Mouse (Mus musculus): ENCODE measurements around the gene Papolb. TPM values are rescaled to one million over a fixed set of nuclear protein-coding genes. Genes with fewer than 3 reads are reported as not detected.

Papolb gene
- total RNA-seq (2017), result not detected in 2 replicates

DNA sequence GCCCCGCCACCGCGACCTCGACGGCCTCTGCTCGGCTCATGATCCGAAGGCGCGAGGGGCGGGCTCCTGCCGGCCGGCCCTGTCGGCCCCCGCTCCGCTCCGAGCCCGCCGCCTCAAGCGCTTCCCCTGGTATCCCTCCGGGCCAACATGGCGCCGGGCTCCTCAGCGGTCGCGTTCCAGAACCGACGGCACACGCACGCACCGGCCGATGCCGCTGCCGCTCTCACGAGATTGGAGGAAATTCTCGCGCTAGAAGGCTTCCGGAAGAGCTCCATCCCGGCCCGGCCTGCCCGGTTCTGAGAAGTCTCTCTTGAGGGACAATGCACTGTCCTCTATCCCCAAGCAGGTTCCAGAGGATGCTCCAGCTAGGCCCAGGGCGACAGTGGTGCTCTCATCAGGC is at the start of gene Papolb:
TSS of gene Papolb (minus strand) at position 162 of the 400 bp plus-strand sequence.
- ATAC-seq (replicated peaks; ENCODE audit: low read depth, poor library complexity, severe bottlenecking), result no peak

DNA sequence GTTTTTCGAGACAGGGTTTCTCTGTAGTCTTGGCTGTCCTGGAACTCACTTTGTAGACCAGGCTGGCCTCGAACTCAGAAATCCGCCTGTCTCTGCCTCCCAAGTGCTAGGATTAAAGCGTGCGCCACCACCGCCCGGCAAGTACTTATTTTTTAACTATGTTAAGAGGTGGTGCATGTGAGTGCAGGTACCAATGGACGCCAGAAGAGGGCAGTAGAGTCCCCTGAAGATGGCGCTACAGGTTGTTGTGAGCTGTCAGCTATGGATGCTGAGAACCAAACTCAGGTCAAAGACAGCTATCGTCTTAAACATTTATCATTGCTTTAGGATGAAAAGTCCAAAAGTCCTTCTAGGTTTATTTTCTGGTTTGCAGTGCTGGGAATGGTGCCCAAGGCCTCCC is 48.3 kb upstream of the Papolb start:
- ATAC-seq (replicated peaks; ENCODE audit: low read depth, poor library complexity, severe bottlenecking), result no peak

DNA sequence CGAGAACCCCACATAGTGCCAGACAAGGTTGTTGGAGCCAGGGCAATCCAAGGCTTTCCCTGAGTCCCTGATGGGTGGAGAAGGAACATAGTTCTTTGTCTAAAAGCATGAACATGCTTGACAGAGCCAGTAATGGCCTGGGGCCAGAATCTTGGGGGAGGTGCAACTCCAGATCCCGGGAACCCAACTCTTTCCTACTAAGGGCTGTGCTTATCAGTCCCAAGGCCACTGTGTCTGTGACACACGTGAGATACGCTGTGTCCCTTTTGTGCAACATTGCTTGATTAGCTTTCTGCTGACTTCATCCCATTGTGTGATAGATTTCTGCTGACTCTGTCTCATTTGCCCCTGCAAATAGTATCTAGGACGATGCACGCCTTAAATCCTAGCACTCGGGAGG is 47.0 kb upstream of the Papolb start:
- ATAC-seq (replicated peaks; ENCODE audit: low read depth, poor library complexity, severe bottlenecking), result no peak

DNA sequence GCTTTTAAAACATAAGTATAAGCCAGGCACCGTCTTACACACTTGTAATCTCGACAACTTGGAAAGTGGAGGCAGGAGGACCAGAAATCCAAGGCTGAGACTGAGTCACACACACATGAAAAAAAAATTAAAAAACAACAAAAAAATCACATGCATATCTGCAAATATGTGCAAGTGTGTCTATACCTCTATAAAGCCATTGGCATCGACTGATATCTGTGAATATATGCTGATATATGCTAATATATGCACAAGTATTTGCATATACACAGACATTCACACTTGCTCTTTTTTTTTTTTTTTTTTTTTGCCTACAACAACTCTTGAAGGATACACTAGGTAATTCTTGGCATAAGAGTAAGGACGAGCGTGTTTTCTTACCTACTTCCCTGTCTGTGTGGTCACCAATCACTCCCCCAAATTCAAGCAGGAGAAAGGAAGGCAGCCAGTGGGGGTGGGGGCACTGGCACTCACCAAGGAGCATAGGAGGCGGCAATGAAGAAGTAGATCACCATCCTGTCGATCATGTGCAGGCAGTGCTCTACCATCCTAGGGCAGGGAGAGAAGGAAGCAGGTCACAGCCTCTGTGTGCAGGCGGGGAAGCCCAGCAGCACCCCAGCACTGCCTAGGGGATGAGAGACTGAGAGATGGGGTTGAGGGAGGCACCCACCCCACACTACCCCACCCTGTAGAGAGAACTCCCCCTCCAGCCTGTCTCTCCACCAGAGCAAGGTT is 44.6 kb upstream of the Papolb start:
- ATAC-seq (replicated peaks; ENCODE audit: low read depth, poor library complexity, severe bottlenecking), result no peak

DNA sequence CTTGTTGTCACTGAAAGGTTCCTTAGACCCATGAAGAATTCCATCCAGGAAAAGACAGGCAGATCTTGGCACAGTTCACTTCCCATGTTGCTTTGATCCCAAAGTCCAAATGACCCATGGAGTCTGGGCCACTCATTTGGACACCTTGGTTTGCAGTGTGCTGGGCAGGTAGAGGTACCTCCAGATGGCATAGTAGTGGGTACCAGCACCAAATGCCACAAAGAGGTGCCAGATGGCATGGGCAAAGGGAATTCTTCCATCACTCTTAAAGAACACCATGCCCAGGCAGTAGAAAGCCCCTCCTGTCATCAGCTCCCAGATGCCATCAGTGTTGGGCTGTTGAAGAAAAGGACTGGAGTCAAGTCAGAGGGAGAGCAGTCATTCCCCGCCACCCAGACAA is 34.7 kb upstream of the Papolb start:
- ATAC-seq (replicated peaks; ENCODE audit: low read depth, poor library complexity, severe bottlenecking), result no peak

DNA sequence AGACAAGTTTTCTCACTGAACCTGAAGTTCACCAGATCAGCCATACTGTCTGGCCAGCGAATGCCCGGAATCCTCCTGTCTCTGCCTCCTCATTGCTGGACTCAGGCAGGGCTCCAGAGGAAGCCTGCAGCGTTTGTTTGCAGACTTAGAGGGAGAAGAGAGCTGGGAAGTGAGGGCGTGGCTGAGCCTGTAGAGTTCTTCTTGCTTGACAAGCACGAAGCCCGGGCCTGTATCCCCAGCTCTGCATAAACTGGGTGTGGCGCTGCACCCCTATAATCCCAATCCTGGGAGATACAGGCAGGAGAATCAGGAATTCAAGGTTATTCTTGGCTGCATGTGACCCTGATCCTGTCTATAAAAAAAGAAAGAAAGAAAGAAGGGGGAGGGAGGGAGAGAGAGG is 30.4 kb upstream of the Papolb start:
- ATAC-seq (replicated peaks; ENCODE audit: low read depth, poor library complexity, severe bottlenecking), result no peak

DNA sequence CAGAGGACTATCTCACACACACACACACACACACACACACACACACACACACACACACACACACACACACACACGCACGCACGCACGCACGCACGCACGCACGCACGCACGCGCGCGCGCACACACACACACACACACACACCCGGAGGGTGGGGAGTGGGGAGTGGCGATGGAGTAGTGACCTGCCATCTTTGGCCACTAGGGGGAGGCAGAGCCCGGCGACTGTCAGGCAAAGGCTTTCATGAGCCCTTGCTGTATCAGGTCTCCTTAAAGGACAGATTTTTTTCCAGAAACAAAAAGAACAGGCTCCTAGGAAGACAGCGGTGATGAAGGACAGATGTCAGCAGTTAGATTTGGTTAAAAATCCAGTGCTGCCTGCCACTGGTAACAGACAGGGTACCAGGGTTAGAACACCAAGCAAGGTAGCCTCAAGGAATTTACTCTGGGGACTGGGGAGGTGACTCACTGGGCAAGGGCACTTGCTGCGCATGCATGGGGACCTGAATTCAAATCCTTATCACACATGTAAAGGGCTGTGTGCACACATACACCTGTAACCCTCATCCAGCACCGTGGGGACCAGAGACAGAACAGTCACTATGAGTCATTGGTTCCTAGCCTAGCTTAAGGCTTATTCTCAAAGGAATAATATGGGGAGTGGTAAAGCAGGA is 27.7 kb upstream of the Papolb start:
- ATAC-seq (replicated peaks; ENCODE audit: low read depth, poor library complexity, severe bottlenecking), result peak; percentile 63

DNA sequence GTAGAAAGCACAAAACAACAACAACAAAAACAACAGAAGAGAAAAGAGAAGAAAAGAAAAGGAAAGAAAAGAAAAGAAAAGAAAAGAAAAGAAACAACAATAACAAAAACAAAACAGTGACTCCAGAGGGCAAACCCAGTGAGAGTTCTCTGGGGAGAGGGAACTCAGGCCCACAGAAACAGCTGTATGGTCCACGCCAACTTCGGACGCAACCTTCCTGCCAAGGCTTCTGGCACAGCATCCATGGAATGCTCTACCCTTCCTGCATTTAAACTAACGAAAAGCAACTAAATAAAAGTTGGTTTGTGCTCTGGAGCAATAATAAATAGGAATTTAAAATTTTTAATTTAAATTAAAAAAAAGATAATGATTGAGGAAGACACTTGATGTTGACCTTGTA is 26.8 kb upstream of the Papolb start:
- no peak for ATAC-seq (replicated peaks; ENCODE audit: low read depth, poor library complexity, severe bottlenecking)

DNA sequence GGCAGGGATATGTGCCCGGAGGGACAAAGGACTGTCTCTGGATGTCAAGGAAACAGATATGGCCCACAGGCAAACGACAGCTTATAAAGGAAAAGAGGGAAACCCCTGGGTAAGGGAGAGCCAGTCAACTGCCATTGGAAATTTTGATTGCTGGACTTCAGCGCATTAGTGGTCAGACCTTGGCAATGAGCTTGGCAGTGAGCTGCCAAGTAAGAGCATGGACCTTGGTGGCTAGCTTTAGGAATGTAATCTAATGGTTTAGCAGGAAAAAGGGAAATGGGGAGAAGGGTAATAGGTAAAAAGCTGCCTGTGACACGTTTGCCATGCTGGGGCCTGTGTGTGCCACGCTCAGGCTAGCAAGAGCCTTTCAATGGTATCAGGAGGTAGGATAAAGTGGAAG is 26.0 kb upstream of the Papolb start:
- no peak for ATAC-seq (replicated peaks; ENCODE audit: low read depth, poor library complexity, severe bottlenecking)

DNA sequence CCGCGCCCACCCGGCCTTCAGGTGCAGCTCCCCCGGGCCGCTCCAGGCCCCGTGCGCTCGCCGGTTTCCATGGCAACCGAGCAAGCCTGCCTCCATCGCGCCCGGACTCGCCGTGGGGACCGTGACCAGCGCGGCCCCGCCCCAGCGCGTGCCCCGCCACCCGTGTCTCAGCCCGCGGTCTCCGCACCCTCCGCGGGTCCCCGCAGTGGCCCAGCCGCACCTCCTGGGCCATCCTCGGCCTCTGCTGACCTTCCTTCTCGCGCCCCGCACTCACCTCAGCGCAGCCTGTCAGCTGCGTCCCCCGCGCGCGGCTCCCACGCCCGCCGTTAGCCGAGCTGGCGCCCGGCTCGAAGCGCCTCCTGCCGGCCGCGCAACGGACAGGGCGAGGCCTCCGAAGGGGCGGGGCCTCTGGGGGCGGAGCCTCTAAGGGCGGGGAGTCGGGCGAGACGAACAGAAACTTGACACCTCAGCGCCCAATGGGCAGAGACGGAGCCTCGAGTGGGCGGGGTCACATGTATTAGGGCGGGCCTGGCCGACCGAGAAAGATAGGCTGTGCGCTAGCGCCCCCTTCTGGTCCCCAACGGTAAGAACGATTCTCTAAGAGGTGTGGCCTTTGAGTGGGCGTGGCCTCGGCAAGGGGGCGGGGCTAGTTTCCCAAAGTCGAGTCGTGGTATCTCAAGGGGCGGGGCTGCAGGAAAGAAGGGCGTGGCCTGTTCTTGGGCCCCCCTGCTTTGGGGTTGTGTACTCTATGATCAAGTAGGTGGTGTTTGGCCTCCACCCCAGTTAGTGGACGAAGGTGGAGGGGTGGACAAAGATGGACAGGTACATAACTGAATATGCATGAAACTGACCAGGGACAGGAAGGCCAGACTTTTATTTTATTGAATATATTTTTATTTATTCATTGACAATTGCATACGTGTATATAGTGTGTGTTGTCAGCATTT is 21.1 kb upstream of the Papolb start, which contains the start of gene Radil:
TSS of gene Radil (minus strand) at position 393 of the 947 bp plus-strand sequence.
- peak; percentile 95 for ATAC-seq (replicated peaks; ENCODE audit: low read depth, poor library complexity, severe bottlenecking)

DNA sequence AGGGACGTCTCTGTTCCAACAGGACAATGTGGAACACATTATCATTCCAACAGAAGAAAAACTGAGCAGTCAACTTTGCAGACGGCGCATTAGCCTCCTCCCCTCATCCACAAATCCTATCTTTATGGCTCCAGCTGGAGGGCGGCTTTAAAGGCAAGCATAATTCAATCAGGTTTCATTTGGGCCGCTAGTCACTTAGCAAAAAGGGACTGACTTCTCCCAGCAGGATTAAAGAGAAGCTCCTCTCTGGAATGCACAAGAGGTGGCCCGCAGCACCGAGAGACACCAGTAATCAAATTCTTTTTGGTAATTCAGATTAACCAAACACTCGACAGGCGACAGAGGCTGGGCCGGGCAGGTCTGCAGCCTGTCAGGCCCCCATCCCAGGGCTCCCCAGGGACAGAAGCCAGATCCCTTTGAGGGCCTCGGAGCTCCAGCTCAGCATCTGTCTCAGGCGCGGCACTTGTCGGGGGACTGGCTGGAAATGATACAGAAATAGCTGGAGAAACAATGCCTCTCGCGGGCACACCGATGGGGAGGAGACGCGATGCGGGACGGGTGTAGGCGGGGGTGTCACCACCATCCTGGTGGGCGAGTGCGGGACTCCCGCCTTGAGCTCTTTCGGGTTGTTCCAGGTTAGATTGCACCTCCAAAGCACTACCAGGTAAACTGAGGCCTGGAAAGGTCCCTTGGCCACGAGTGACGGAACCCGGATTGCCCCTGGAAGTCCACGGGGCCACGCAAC is 20.3 kb upstream of the Papolb start:
- ATAC-seq (replicated peaks; ENCODE audit: low read depth, poor library complexity, severe bottlenecking), result no peak

DNA sequence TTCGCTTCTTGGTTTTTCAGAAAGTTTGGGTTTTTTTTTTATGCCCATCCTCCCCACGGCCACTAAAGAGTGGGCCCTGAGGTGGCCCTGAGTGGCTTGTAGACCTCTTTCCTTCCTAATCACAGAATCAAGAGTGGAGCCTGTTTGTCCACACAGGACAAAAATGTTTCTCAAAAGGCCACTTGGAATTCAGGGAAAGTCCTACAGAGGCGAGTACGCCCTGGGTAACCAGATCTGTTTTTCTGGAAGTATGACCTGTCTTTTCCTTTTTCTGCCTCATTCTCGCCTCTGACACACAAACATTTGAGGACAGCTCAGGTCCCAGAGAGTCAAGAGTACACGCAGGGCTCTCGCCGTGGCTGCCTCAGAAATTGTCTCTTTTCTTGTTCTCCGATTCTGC is 19.6 kb upstream of the Papolb start:
- no peak for ATAC-seq (replicated peaks; ENCODE audit: low read depth, poor library complexity, severe bottlenecking)

DNA sequence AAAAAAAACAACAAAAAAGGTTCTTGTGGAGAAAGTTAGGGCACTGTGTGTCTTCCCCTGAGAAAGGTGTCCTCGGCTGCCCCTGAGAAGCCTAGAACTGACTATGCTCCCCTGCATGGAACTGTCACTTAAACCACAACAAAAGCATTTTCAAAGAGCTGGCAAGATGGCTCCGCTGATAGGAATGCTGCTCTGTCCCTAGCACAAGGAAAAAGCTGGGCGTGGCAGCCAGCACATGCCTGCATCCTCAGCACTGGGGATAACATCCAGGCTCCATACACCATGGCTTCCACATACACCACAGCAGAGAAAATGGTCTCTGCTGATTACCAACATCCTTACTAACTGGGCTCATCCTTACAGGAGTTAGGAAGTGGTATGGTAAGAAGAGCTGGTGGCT is 17.2 kb upstream of the Papolb start:
- ATAC-seq (replicated peaks; ENCODE audit: low read depth, poor library complexity, severe bottlenecking), result no peak

DNA sequence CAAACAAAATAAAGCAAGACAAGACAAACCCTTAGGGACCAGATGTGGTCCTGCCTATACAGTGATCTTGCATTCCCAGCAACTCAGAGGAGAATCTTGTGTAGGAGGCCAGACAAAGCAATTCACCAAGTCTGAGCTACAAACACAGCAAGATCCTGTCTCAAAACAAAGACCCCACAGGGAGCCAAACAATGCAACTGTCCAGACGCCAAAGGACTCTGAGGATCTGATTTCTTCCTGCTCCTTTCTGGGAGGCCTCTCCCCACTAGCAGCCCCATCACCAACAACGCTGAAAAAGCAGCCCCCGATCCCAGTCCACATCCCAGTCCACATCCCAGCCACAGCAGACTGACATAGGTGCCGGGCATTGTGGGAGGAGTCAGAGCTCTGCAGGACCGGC is 16.5 kb upstream of the Papolb start:
- ATAC-seq (replicated peaks; ENCODE audit: low read depth, poor library complexity, severe bottlenecking), result no peak

DNA sequence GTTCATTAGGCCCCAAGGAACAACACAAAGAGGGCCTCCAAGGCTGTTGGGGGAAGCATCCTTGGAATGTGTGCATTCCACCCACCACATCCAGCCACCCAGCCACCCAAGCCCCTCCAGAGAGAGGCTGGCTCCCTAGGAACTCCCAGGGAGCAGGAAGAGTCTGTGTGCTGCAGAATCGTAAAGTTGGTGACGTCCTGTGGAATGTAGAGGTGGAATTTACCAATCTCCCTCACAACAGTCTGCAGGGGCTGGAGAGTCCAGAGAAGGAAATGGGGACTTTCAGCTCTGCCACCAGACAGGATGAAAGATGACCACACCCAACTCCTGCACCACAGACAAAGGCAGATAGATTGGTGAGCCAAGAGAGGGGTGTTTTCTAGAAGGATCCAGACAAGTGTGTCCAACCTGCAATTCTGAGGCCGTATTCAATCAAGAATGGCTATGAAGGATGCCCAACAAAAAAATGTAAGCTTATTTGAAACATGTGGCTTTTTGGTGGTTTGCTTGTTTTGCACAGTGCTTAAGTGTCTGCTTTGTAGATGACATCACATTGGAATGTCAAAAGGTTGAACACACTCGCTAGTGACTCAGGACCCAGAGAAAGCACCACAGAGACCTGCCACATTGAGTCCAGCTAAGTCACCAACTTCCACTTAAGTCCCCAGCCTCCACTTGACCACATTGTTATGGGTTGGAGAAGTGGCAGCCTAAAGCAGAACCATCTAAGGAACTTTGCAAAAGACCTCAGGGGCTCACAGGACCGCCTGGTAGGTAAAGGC is 15.3 kb upstream of the Papolb start:
- no peak for ATAC-seq (replicated peaks; ENCODE audit: low read depth, poor library complexity, severe bottlenecking)

DNA sequence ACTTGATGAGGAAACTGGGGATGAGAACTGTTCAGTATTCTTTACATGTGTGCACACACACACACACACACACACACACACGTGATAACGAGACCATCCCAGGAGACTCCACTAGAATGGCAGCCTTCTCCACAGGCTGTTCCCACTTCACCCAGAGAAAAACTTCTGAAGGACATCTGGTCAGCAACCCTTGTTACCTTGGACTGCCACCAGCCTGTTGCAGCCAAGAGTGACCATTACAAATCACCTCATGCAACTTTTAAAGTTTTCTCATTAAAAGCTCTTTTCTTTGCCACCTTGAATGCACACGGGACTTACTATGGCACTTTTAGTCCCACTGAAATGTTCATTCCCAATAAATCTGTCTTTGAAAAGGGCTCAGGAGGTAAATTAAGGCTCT is 7.4 kb upstream of the Papolb start:
- no peak for ATAC-seq (replicated peaks; ENCODE audit: low read depth, poor library complexity, severe bottlenecking)

DNA sequence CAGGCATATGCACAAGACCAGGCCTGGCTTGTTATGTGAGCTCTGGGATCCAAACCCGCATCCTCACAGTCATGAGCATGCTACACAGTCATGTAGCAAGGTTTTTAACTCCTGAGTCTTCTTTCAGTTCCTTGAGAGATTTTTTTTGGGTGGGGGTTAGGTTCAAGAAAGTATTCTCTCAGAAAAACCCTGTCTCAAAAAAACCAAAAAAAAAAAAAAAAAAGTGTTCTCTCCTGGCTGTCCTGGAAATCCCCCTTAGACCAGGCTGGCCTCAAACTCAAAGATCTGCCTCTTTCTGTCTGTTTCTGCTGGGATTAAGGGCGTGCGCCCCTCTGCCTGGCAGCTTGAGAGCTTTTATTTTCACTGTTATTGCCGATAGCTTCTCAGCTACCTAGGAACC is 5.5 kb upstream of the Papolb start:
- no peak for ATAC-seq (replicated peaks; ENCODE audit: low read depth, poor library complexity, severe bottlenecking)

DNA sequence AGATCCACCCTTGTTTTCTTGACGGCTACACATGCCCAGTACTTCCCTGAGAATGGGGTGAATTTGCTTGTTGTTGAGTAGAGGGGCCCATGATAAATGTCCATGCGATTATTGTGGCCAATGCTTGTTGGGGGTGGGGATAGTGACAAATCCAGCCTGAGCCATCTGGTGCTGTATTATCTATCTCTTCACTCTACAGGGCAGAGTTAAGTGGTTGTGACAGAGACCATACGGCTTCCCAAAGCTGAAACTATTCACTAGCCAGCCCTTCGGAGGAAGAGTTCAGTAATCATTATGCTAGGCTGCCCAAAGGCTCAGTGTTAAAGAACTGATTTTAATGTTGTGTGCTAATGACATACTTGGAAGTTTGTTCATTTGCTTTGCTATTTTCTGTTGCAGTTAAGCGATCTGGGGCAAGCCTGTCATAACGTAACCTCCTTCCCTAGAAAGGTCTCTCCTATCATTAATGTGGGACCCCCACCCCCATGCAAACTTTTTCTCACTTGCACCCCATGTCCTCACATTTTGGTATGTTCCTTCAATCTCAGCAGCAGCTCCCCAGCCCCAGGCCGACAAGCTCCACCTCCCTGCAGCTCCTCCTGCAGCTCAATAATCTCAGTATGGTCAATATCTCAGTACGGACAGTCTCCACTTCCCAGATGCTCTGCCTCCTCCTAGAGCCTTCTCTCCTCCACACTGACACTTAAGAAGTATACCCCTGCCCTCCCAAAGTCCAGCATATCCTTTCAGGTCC is 5.0 kb downstream of the Papolb start:
- no peak for ATAC-seq (replicated peaks; ENCODE audit: low read depth, poor library complexity, severe bottlenecking)
